12 mouse cellular contexts compared by ENCODE assay signal in the genomic region with DNA sequence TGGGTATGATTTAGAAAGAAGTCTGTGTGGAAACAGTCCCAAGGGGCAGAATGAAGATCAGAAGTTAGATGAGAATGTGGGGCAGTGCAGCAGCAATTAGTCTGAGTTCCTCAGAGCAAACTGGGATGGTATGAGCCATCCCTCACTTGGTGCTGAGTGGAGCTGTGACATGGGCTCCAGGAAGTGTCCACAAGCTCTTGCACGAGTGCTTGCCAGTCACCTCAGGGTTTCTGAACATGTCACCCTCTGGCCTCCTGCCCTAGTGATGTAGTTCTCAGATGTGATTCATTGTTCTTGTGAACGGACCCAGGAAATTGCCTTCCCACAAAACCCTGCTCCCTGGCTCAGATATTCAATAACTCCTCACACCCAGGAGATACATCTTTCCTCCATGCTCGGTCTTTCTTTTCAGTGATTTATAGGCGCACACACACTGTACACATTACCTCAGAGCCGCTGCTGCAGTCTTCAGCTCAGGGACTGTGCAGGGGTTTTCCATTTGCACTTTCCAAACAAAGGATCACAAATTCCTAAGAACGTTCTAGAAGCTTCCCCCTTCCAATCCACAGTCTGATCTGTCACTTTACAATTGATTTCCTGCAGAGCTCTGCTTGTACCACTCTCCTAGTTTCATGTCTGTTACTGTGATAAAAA.
DNase-seq lines count a peak whose midpoint lies in the region; ATAC-seq and TF ChIP-seq lines count a peak whose summit lies in the region.
"Had no signal": no experiment of that assay in that cellular context is flagged by ENCODE, and none has a peak within 500 bp of the region (broad histone marks: within the 10 kb centered on the region; RNA-seq: fewer than 3 reads in every experiment).

No protein-coding gene starts in this region.

- no peak overlapping the region for H3K4me2 ChIP-seq in limb, embryonic 13.5 days (replicated peaks)

- TF ChIP-seq CTCF in Patski (IDR thresholded peaks at IDR 0.05): no peak

- POLR2A ChIA-PET in Patski (lab: Charles Lee): no interaction called here

- H3K9ac ChIP-seq in limb, embryonic 13.5 days: no peak overlapping the region
- H3K9ac ChIP-seq: liver, postnatal 0 days had no signal

- peaks cover 11% of the 10 kb centered on the region; the same call in 1 of the 2 replicates for H3K4me1 ChIP-seq in limb, embryonic 13.5 days
- H3K4me1 ChIP-seq: heart, embryonic 10.5 days had no signal

- no peaks in the 10 kb centered on the region for H3K9me3 ChIP-seq in limb, embryonic 13.5 days
- H3K9me3 ChIP-seq: heart, embryonic 10.5 days had no signal

- no peaks in the 10 kb centered on the region for H3K27me3 ChIP-seq in Patski
- H3K27me3 ChIP-seq in limb, embryonic 13.5 days: no peaks in the 10 kb centered on the region

- no peak overlapping the region for H3K4me3 ChIP-seq in limb, embryonic 13.5 days
- H3K4me3 ChIP-seq: heart, embryonic 10.5 days had no signal

- in situ Hi-C loops in Patski (cut with MboI; ENCODE audit: low pct_unique_long_range_greater_than_20kb): no loop called here

- WGBS in limb, embryonic 13.5 days: 41% methylated on average over 6 of the region's 6 CpGs

- peak; percentile 72 for ATAC-seq in frontal cortex, adult (ENCODE audit: low TSS enrichment)
- ATAC-seq in Patski: peak; percentile 51
- ATAC-seq in limb, embryonic 13.5 days (ENCODE audit: low FRiP score, low read depth): 0 out of 2 replicates have a peak, but pooled peaks have one; percentile 24
- no peak for ATAC-seq in granulocyte monocyte progenitor cell, adult 5-6 weeks (replicated peaks; ENCODE audit: poor library complexity, severe bottlenecking)
- ATAC-seq: CD4-positive, CD25-positive, alpha-beta regulatory T cell, adult 4 months; liver, postnatal 0 days had no signal

- DNase-seq in frontal cortex, postnatal 25 days (ENCODE audit: low spot score in 2 of 2): no peak
- DNase-seq in lung, postnatal 10 days: peak; percentile 16
- DNase-seq in lung, postnatal 14 days: no peak
- DNase-seq in Patski (ENCODE audit: low read depth, low spot score): no peak
- DNase-seq in right cerebral cortex, postnatal 10 days (ENCODE audit: low spot score in 2 of 2): no peak
- DNase-seq: liver, postnatal 0 days; right cerebral cortex, postnatal 25 days had no signal

- H3K36me3 ChIP-seq in limb, embryonic 13.5 days: no peaks in the 10 kb centered on the region
- H3K36me3 ChIP-seq: heart, embryonic 10.5 days had no signal

- CTCF ChIA-PET in Patski (lab: Charles Lee): interaction anchor here (0.9 to 1.2 kb wide), 3 partner anchors 11 to 163 kb away, joined by 3 to 5 read pairs (median 4); no protein-coding TSS in a partner anchor

- H3K27ac ChIP-seq in limb, embryonic 13.5 days: no peak overlapping the region
- H3K27ac ChIP-seq: heart, embryonic 10.5 days had no signal
